Mouse (Mus musculus): Measurements from ENCODE around the gene Adcy10. TPM values are rescaled to one million over a fixed set of nuclear protein-coding genes. Genes with fewer than 3 reads are reported as not detected.
A peak's percentile ranks its signal among the peaks of the same experiment; 100 is the strongest.

Adcy10 gene
- total RNA-seq, 2 experiments from 2014 or later: not detected

DNA sequence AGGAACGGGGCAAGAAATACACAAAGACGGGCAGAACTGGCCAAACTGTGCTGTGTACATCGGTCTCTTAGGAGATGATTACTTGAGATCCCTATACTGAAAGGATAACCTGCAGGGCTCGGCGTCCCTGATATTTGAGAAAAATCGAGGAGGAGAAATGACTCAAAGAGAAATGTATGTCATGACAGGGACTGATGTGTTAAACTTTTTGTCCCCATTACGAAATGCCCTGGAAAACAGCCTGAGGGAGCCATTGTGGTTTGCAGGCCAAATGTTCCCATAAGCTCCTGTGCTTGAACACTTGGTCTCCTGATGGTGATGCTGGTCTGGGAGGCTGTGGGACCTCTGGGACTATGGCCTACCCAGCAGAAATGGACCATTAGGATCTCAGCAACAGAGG is 35.7 kb downstream of the Adcy10 start:
- DNase-seq (ENCODE audit: low spot score): no peak

DNA sequence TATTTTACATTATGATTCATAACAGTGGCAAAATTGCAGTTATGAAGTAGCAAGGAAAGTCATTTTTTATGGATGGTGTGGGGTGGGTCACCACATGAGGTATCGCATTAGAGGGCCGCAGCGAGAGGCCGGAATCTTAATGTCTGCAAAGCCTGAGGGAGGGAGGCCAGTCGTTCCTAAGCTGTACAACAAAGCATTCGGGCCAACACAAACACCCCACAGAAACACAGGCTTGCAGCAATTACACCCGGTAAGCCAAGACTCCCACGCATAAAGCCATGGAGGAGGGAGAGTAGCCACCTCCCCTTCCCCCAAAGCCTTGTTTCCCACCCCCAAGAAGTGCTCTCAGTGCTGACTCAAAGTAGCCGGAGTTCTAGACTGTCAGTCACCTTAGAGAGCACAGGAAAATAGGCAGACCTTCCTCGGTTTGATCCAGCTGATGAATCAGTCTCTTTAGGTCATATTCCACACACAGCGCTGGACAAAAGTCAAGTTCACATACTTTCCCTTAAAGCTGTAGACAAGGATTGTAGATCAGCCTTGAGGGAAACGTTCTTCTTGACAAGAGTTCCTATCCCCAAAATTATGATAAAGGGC is 51.2 kb downstream of the Adcy10 start:
- DNase-seq (ENCODE audit: low spot score): no peak

- DNase-seq (ENCODE audit: low spot score): no peak
These were observed 52.3 kb downstream of the Adcy10 start for GRCm38 (mm10) chr1:165537241-165537807.

GRCm38 (mm10) chr1:165556711-165557110 is 71.7 kb downstream of the Adcy10 start:
- no peak for DNase-seq (ENCODE audit: low spot score)

GRCm38 (mm10) chr1:165559073-165559472 is 74.1 kb downstream of the Adcy10 start:
- no peak for DNase-seq (ENCODE audit: low spot score)

DNA sequence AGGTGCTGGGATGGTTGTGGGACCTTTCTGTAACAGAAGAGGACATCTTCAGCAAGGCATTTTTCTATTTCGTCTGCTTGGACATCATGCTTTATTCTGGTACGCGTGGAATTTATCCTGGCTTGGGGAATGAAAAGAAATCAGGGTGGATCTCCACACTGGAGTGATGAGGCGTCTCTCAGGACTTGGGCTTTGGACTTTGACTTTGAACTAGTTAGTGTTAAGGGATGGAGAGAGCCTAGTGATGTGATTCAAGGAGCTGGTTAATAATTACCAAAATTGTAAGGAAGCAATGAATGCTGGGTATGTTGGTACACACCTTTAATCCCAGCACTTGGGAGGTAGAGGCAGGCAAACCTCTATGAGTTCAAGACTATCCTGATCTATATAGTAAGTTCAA is 80.3 kb downstream of the Adcy10 start:
- no peak for DNase-seq (ENCODE audit: low spot score)

- no peak for DNase-seq (ENCODE audit: low spot score)
These were observed 82.5 kb downstream of the Adcy10 start for GRCm38 (mm10) chr1:165567466-165567865.

GRCm38 (mm10) chr1:165576005-165576404 is 91.0 kb downstream of the Adcy10 start:
- DNase-seq (ENCODE audit: low spot score): no peak

GRCm38 (mm10) chr1:165576459-165577112 is 91.6 kb downstream of the Adcy10 start:
- no peak for DNase-seq (ENCODE audit: low spot score)

DNA sequence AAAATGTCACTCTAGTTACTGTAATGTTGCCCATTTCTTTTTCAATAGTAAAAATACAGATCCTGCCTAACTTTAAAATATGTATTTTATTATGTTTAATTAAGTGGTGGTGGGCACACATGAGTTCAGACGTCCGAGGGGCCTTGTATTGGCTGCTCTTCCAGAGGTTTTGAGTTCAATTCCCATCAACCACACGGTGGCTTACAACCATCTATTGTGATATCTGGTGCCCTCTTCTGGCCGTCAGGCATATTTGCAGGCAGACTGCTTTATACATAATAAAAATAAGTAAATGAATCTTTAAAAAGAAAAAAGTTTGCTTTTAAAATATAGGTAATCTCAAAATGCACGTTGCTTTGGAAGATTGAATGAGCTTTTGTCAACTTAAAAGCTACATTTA is 94.3 kb downstream of the Adcy10 start:
- no peak for DNase-seq (ENCODE audit: low spot score)

GRCm38 (mm10) chr1:165581255-165581654 is 96.3 kb downstream of the Adcy10 start:
- no peak for DNase-seq (ENCODE audit: low spot score)

DNA sequence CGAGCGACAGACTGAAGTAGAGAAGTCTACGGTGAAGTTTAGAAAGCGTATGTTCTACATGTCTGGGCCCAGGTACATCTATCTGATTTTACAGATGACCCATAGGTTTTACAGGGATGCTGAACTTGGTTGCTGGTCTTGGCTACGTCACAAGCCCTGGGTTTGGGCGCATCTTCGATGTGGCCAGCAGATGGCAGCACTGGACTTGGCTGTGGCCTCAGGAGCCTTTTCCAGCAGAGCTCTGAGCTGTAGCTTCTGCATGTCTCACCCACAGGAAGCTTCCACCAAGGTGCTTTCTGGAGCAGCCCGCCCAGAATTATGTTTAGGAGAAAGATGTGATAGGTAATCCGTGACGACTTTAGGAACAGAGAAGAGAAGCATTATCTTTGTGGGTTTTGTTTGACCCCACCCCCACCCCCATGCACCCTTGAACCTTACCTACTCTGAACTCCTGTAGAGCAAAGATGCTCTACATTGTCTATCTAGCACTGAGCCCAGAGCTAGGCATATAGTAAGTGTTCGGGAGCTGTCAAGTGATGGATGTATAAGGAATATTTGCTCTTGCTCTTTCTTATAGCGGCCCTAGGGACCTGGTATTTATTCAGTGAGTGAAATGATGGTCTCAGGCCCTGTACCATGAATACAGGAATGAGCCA is 98.7 kb downstream of the Adcy10 start:
- DNase-seq (ENCODE audit: low spot score): peak; percentile 92

- DNase-seq (ENCODE audit: low spot score): no peak
These were observed 100.6 kb downstream of the Adcy10 start for GRCm38 (mm10) chr1:165585389-165586104.

GRCm38 (mm10) chr1:165586366-165586765 is 101.4 kb downstream of the Adcy10 start:
- DNase-seq (ENCODE audit: low spot score): no peak

DNA sequence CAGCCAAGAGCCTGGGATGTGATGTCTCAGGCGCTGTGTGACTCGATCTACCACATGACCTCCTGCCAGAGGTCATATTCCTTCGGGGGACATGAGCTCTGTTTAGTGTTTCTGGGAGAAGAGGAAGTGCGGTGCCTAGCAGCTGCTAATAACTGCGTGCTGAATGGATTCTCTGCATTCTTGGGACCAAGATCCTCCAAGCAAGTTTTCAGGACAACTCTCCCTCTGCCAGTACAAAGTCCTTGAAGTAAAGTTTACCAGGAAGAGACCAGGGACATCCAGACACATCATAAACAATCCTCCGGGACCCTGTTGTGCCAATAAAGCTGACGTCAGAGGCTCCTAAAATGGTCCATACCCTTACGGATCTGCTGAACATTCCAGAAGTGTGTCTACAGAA is 102.9 kb downstream of the Adcy10 start:
- peak; percentile 23 for DNase-seq (ENCODE audit: low spot score)

- peak; percentile 47 for DNase-seq (ENCODE audit: low spot score)
These were observed 104.5 kb downstream of the Adcy10 start for GRCm38 (mm10) chr1:165589280-165590048.

DNA sequence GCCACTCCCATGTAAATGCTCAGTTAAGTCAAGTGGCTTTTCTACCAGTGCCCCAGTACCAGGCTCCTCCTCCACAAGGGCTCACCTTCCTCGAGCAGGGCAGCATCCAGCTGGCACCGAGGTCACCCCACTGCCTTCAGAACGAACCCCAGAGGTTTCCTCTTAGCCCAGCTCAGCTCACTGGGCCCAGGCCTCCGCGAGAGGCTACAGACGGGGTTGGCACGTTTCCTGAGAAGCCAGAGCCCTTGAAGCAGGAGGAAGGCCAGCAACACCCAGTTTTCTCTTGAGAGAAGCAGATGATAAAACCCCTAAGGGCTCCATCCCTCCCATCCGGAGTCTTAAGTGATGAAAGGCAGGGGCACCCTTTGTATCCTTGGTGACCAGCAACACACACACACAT is 105.8 kb downstream of the Adcy10 start:
- DNase-seq (ENCODE audit: low spot score): no peak

DNA sequence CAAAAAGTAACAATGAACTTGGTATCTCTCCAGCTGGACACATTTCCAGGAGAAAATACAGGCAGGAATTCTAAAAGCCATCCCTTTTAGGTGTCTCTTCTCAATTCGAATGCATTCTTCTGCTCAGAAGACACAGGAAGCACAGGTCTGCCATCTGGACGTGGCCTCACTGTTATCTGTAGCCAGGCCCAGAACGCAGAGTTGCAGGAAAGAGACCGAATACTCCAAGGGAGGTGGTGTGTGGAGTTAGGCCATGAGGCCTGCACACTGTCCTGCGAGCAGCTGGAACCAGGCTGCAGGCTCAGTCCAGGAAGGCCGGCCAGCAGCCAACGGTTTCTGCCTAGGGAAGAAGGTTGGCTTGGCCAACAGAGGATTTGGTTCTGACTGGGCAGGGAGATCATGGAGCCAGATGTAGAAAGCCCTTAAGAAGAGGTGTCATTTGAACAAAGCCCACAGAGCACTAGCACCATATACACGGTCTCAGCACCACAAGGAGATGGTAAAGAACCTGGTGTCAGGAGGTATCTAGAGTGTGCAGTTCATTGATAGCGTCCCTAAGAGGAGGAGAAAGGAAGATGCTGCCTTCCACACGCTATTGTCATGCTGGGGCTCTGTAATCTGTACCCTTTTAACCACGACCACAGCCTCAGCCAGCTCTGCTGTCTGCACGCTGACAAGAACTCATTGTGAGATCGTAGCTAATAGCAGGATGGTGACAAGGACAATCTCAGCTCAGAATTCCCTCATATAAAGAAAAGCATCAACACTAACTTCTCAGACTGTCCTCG is 107.5 kb downstream of the Adcy10 start:
- peak; percentile 70 for DNase-seq (ENCODE audit: low spot score)

- peak; percentile 75 for DNase-seq (ENCODE audit: low spot score)
These were observed 109.9 kb downstream of the Adcy10 start for GRCm38 (mm10) chr1:165594699-165595421.
